Mouse (Mus musculus): ENCODE results near the gene Prkd3. TPM values are rescaled to one million over a fixed set of nuclear protein-coding genes. Genes with fewer than 3 reads are reported as not detected.

Gene Prkd3
- polyA plus RNA-seq, 1 experiment from 2014 or later: 35.7 TPM

DNA sequence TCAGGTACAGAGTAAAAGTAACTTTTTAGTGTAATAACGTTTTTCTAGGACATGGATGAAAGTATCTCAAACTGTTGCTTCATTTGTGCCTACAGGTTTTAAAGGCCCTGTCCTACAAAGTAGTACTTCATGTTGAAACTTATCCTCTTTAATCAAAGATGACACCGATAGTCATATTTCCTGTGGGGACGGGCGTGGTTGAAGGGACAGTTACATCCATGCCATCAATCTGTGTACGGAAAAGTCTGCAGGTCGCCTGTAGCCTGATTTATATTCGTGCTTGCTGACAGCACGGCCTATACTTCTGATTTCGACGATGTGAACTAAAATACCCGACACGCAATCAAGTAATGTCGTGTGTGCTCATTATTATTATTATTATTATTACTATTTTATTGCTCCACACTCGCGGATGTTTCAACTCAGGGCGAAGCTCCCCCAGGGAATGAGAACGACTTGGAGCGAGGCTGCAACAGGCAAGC lies 849 bp downstream of the Prkd3 start:
- WGBS: under 1% methylated on average over 18 of the region's 18 CpGs
- no peaks in the 10 kb centered on the region for H3K36me3 ChIP-seq (ENCODE audit: control insufficient read depth, insufficient read depth, low read length)
- H3K4me3 ChIP-seq (replicated peaks; ENCODE audit: low read length): peak overlapping the region; percentile 83
- peaks cover 7% of the 10 kb centered on the region for H3K4me1 ChIP-seq (ENCODE audit: control insufficient read depth, insufficient read depth, low read length)
- H3K4me2 ChIP-seq (ENCODE audit: low read depth, low read length): peak overlapping the region; percentile 67
- no peaks in the 10 kb centered on the region for H3K9me3 ChIP-seq (replicated peaks; ENCODE audit: control insufficient read depth, low read length)
- ATAC-seq (ENCODE audit: insufficient read depth, low FRiP score): no peak
- H3K27me3 ChIP-seq (ENCODE audit: control insufficient read depth, insufficient read depth, low read length): no peaks in the 10 kb centered on the region
- peak overlapping the region; percentile 95 for H3K9ac ChIP-seq (ENCODE audit: low read length)
- peak overlapping the region; percentile 89 for H3K27ac ChIP-seq (ENCODE audit: low read length)

DNA sequence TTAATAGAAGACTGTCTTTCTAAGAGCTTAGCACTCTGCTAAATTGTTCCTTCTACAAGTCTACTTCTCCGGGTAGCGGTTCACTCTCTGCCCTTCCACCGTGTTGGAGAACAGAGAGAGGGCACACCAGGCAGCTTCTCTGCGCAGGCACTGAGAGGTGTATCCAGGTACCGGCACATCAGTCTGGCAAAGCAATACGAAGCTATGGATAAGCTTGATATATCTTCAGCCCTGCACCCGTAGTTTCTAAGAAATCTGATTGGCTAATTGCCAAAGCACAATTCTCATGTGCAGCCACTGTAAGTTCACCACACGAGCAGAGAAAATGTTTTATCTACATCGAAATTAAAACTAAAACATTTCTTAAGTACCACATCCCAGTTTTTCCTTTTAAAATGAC lies 2.2 kb downstream of the Prkd3 start:
- H3K4me3 ChIP-seq (replicated peaks; ENCODE audit: low read length): peak overlapping the region; percentile 25
- H3K36me3 ChIP-seq (ENCODE audit: control insufficient read depth, insufficient read depth, low read length): no peaks in the 10 kb centered on the region
- no peaks in the 10 kb centered on the region for H3K9me3 ChIP-seq (replicated peaks; ENCODE audit: control insufficient read depth, low read length)
- H3K9ac ChIP-seq (ENCODE audit: low read length): peak overlapping the region; percentile 36; the same call in 1 of the 2 replicates
- ATAC-seq (ENCODE audit: insufficient read depth, low FRiP score): no peak
- H3K4me1 ChIP-seq (ENCODE audit: control insufficient read depth, insufficient read depth, low read length): peaks cover 7% of the 10 kb centered on the region
- peak overlapping the region; percentile 67 for H3K4me2 ChIP-seq (ENCODE audit: low read depth, low read length)
- 29% methylated on average over 9 of the region's 9 CpGs for WGBS
- H3K27me3 ChIP-seq (ENCODE audit: control insufficient read depth, insufficient read depth, low read length): no peaks in the 10 kb centered on the region
- no peak overlapping the region for H3K27ac ChIP-seq (ENCODE audit: low read length)

DNA sequence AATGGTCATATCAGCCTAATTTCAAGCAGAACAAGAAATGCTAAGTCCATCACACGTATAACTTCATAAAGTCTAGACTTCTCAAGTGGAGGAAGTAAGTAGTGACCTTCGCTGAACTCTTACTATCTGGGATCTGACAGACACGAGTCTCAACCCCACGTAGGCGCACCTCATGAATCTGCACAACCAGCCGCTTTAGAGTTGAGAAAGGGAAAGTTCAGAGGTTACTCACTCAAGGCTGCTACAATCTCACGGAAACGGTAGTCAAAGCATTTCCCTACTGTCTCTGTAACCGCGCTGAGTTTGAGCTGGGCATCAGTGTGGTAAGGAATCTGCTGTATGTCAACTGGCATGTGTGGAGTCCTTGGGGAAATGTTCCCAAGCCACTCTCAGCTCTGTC lies 4.8 kb downstream of the Prkd3 start:
- no peaks in the 10 kb centered on the region for H3K27me3 ChIP-seq (ENCODE audit: control insufficient read depth, insufficient read depth, low read length)
- H3K4me1 ChIP-seq (ENCODE audit: control insufficient read depth, insufficient read depth, low read length): peaks cover 7% of the 10 kb centered on the region
- no peak overlapping the region for H3K4me3 ChIP-seq (replicated peaks; ENCODE audit: low read length)
- H3K27ac ChIP-seq (ENCODE audit: low read length): no peak overlapping the region
- no peak overlapping the region for H3K9ac ChIP-seq (ENCODE audit: low read length)
- H3K9me3 ChIP-seq (replicated peaks; ENCODE audit: control insufficient read depth, low read length): no peaks in the 10 kb centered on the region
- peaks cover 7% of the 10 kb centered on the region for H3K36me3 ChIP-seq (ENCODE audit: control insufficient read depth, insufficient read depth, low read length)
- no peak overlapping the region for H3K4me2 ChIP-seq (ENCODE audit: low read depth, low read length)
- WGBS: 78% methylated on average over 10 of the region's 10 CpGs
- ATAC-seq (ENCODE audit: insufficient read depth, low FRiP score): no peak

DNA sequence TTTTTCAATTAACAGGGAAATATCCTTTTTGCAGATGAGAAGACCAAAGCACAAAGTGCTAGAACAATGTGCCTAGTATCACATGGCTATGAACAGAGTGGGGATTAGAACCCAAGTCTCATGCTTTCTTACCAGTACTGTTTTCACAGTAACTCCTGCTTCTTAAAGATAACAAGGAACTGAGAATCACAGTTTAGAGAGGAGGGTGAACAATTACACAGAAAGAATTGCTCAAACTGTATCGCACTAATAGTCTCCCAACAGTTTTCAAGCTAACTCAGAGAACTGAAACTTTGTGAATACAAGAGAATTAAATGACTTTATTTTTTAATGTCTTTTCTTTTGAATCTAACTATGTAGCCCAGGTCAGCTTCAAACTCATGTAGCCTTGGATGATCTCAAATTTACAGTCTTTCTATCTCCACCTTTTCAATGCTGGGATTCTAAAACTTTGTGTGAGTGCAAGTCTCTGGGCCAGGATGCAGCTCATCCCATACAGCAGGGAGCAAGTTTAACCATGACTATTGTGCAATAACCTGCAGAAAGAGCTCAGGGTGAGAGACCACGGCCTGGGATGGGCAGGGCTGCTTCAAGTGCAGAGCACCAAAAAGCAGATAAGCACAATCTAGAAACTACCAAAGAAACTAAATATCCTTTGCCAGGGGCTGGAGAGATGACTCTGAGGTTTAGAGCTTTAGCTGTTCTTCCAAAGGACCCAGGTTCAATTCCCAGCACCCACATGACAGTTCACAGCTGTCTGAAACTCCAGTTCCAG lies 5.5 kb downstream of the Prkd3 start:
- 72% methylated on average over 2 of the region's 2 CpGs for WGBS
- Histone ChIP-seq H3K4me3 (replicated peaks; ENCODE audit: low read length) (no peak overlapping the region), H3K4me2 (ENCODE audit: low read depth, low read length) (no peak overlapping the region), H3K4me1 (ENCODE audit: control insufficient read depth, insufficient read depth, low read length) (peaks cover 7% of the 10 kb centered on the region), H3K36me3 (ENCODE audit: control insufficient read depth, insufficient read depth, low read length) (peaks cover 8% of the 10 kb centered on the region), H3K9me3 (replicated peaks; ENCODE audit: control insufficient read depth, low read length) (no peaks in the 10 kb centered on the region), H3K9ac (ENCODE audit: low read length) (no peak overlapping the region), H3K27ac (ENCODE audit: low read length) (no peak overlapping the region), H3K27me3 (ENCODE audit: control insufficient read depth, insufficient read depth, low read length) (no peaks in the 10 kb centered on the region)
- ATAC-seq (ENCODE audit: insufficient read depth, low FRiP score): no peak

DNA sequence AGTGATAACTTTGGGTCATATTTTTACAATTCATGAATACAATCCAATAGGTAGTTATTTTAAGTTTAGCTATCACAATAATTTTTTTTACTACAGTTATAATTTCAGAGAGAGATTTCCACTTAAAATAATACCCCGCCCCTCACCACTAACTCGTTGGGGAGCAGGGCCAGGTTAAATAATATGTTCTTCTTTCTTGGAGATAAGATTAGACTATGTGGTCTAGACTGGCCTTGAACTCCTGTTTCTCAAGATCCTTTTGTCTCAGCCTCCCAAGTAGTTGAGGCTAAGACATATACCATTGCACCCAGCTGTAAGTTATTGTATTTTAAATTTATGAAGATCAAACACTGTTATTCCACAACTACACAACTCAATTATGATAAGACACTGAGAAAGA lies 7.0 kb downstream of the Prkd3 start:
- Histone ChIP-seq H3K36me3 (ENCODE audit: control insufficient read depth, insufficient read depth, low read length) (peaks cover 8% of the 10 kb centered on the region), H3K9me3 (replicated peaks; ENCODE audit: control insufficient read depth, low read length) (no peaks in the 10 kb centered on the region), H3K4me1 (ENCODE audit: control insufficient read depth, insufficient read depth, low read length) (peaks cover 7% of the 10 kb centered on the region), H3K4me3 (replicated peaks; ENCODE audit: low read length) (no peak overlapping the region), H3K4me2 (ENCODE audit: low read depth, low read length) (no peak overlapping the region), H3K9ac (ENCODE audit: low read length) (no peak overlapping the region), H3K27ac (ENCODE audit: low read length) (no peak overlapping the region), H3K27me3 (ENCODE audit: control insufficient read depth, insufficient read depth, low read length) (no peaks in the 10 kb centered on the region)
- 70% methylated on average over 2 of the region's 2 CpGs for WGBS
- ATAC-seq (ENCODE audit: insufficient read depth, low FRiP score): no peak

DNA sequence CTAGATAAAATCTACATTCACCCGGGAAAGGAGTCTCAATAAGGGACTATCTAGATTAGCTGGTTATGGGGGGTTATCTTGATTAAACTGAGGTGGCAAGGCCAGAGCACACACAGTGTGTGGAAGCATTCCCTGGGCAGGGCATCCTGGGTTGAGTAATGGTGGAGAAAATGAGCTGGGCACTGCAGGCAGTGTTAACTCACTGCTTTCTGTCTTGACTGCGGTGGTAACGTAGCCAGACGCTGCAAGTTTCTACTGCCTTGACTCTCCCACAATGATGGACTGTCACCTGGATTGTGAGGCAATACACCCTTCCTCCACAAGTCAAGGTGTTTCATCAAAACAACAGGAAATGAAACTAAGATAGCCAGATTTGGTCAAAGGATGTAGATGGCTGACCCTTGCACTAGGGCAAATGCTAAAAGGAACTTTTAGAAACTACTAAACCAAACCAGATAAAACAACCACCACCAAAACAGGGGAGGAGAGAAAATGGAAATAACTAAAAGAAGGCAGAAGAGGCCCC lies 20.8 kb downstream of the Prkd3 start:
- Histone ChIP-seq H3K4me3 (replicated peaks; ENCODE audit: low read length) (no peak overlapping the region), H3K4me2 (ENCODE audit: low read depth, low read length) (no peak overlapping the region), H3K9me3 (replicated peaks; ENCODE audit: control insufficient read depth, low read length) (no peaks in the 10 kb centered on the region), H3K9ac (ENCODE audit: low read length) (no peak overlapping the region), H3K27me3 (ENCODE audit: control insufficient read depth, insufficient read depth, low read length) (no peaks in the 10 kb centered on the region), H3K27ac (ENCODE audit: low read length) (no peak overlapping the region), H3K4me1 (ENCODE audit: control insufficient read depth, insufficient read depth, low read length) (no peaks in the 10 kb centered on the region), H3K36me3 (ENCODE audit: control insufficient read depth, insufficient read depth, low read length) (no peaks in the 10 kb centered on the region)
- WGBS: 79% methylated on average over 4 of the region's 4 CpGs
- ATAC-seq (ENCODE audit: insufficient read depth, low FRiP score): no peak

DNA sequence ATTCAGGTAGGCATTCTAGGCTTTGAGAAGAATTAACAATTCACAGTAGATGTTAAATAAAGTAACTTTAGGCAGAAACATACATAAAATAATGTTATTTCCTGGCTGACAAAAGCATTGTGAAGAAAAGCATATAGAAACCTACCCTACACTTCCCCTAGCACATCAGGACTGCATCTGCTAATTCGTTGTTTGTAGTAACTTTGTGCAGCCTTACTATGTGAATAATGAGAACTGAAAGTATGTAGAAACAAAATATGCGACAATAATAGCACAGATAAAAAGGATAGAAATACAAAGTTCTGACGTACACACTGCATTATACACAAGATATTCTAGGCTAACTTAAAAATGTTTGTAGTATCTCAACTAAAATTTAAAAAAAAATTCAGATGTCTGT lies 21.4 kb downstream of the Prkd3 start:
- no peak overlapping the region for H3K27ac ChIP-seq (ENCODE audit: low read length)
- 93% methylated on average over 3 of the region's 3 CpGs for WGBS
- ATAC-seq (ENCODE audit: insufficient read depth, low FRiP score): no peak

DNA sequence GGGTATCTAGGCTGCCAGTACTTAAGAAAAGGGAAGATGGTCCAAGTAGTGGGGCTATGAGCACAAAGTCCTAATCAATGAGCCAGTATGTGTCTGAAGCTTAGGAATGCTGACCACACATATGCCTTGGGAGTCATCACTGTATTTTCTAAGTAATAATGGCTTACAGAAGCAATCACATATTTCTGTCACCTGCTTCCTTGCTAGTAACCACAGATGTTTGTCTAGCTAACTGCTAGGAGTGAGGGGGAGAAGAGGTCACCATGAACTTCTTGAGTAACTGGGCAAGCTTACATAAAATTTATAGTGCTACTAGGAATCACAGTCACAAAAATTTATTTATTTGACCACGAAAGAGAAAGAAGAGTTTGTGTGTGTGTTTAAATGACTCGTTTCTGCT lies 22.5 kb downstream of the Prkd3 start:
- Histone ChIP-seq H3K27ac (ENCODE audit: low read length) (no peak overlapping the region), H3K9me3 (replicated peaks; ENCODE audit: control insufficient read depth, low read length) (no peaks in the 10 kb centered on the region), H3K4me3 (replicated peaks; ENCODE audit: low read length) (no peak overlapping the region), H3K4me2 (ENCODE audit: low read depth, low read length) (no peak overlapping the region), H3K27me3 (ENCODE audit: control insufficient read depth, insufficient read depth, low read length) (no peaks in the 10 kb centered on the region), H3K9ac (ENCODE audit: low read length) (no peak overlapping the region), H3K36me3 (ENCODE audit: control insufficient read depth, insufficient read depth, low read length) (no peaks in the 10 kb centered on the region), H3K4me1 (ENCODE audit: control insufficient read depth, insufficient read depth, low read length) (0 out of 2 replicates have a peak, but pooled peaks cover 3% of the 10 kb centered on the region)
- 78% methylated on average over 2 of the region's 2 CpGs for WGBS
- ATAC-seq (ENCODE audit: insufficient read depth, low FRiP score): no peak

More for the DNA sequence above, 21.4 kb downstream of the Prkd3 start:
- H3K4me2 ChIP-seq (ENCODE audit: low read depth, low read length): no peak overlapping the region
- H3K4me3 ChIP-seq (replicated peaks; ENCODE audit: low read length): no peak overlapping the region
- no peaks in the 10 kb centered on the region for H3K27me3 ChIP-seq (ENCODE audit: control insufficient read depth, insufficient read depth, low read length)
- no peaks in the 10 kb centered on the region for H3K9me3 ChIP-seq (replicated peaks; ENCODE audit: control insufficient read depth, low read length)
- H3K36me3 ChIP-seq (ENCODE audit: control insufficient read depth, insufficient read depth, low read length): no peaks in the 10 kb centered on the region
- H3K4me1 ChIP-seq (ENCODE audit: control insufficient read depth, insufficient read depth, low read length): 0 out of 2 replicates have a peak, but pooled peaks cover 3% of the 10 kb centered on the region
- H3K9ac ChIP-seq (ENCODE audit: low read length): no peak overlapping the region

DNA sequence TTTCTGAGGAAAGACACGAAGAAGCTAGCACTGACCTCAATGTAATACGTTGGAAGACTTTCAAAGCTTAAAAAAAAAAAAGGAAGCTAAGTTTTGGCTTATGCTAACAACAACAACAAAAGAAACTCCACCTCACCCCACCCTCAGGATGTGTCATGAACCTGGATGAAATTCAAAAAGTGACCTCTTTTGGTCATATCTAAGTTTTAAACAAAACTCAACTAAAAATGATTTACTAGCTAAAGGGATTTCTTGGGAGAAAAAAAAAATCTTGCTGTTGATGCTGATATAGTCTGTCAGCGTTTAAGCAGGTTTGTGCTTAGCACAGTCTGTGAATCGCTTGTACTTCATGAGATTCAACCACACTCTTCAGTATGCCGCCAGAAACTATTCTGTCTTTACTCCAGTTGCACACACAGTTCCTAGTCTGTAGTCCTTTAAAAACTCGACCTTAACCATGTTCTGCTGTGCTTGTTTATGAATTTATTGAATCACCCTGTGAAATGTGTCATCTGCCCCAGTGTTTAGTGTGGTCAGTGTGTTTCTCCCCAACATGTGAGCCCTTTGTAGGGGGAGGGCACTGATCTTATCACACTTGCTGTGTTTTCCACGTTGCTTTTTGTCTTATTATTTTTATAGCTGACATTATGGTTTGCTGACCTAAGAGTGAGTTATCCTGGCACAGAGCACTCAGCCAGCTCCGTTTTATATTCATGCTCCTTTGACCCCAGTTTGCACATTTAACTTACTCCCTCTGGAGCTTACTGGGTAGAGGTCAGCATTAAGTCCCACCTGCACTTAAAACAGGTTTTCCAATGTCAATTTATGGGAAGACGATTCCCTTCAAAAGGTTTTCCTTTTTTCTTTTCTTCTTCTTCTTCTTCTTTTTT lies 25.4 kb downstream of the Prkd3 start:
- Histone ChIP-seq H3K27ac (ENCODE audit: low read length) (no peak overlapping the region), H3K9ac (ENCODE audit: low read length) (no peak overlapping the region), H3K27me3 (ENCODE audit: control insufficient read depth, insufficient read depth, low read length) (no peaks in the 10 kb centered on the region), H3K9me3 (replicated peaks; ENCODE audit: control insufficient read depth, low read length) (no peaks in the 10 kb centered on the region), H3K36me3 (ENCODE audit: control insufficient read depth, insufficient read depth, low read length) (no peaks in the 10 kb centered on the region), H3K4me2 (ENCODE audit: low read depth, low read length) (no peak overlapping the region), H3K4me3 (replicated peaks; ENCODE audit: low read length) (no peak overlapping the region), H3K4me1 (ENCODE audit: control insufficient read depth, insufficient read depth, low read length) (0 out of 2 replicates have a peak, but pooled peaks cover 3% of the 10 kb centered on the region)
- ATAC-seq (ENCODE audit: insufficient read depth, low FRiP score): no peak
- WGBS: 47% methylated on average over 9 of the region's 9 CpGs

Measured in stomach, embryonic 16.5 days (tissue).